Mouse (Mus musculus) forebrain, postnatal 0 days (tissue): Measurements from ENCODE around the gene Dlec1. TPM values are rescaled to one million over a fixed set of nuclear protein-coding genes. Genes with fewer than 3 reads are reported as not detected.

Experiments
- ATAC-seq: fragments of 200-750 bp; cut with Nextera tagmentation; 2 replicates; pipeline ENCODE4 v1.8.0; 2017; ENCODE audit warnings: mild to moderate bottlenecking, moderate library complexity
- DNase-seq: peaks from one replicate; pipeline ENCODE4 v3.0.0-alpha.2; 2015
- H3K27ac ChIP-seq: fragments of 300-500 bp; sonication (generic); 2 replicates; pipeline ENCODE4 v1.5.1; 2014; ENCODE audit warnings: low read depth, mild to moderate bottlenecking, antibody characterized with exemption, low read length, moderate library complexity, mixed read lengths
- H3K27me3 ChIP-seq: fragments of 300-500 bp; sonication (generic); 2 replicates; pipeline ENCODE4 v1.6.1; 2014; ENCODE audit warnings: mild to moderate bottlenecking, low read length, mixed read lengths; ENCODE audit not compliant: insufficient read depth
- H3K36me3 ChIP-seq: fragments of 300-500 bp; sonication (generic); 2 replicates; pipeline ENCODE4 v1.6.1; 2014; ENCODE audit warnings: mild to moderate bottlenecking, moderate library complexity; ENCODE audit not compliant: insufficient read depth
- H3K4me1 ChIP-seq: fragments of 300-500 bp; sonication (generic); 2 replicates; pipeline ENCODE4 v1.6.1; 2014; ENCODE audit warnings: antibody characterized with exemption; ENCODE audit not compliant: insufficient read depth
- H3K4me2 ChIP-seq: fragments of 300-500 bp; sonication (generic); 2 replicates; pipeline ENCODE4 v1.6.1; 2014; ENCODE audit warnings: low read depth, mild to moderate bottlenecking, moderate library complexity
- H3K4me3 ChIP-seq: fragments of 300-500 bp; sonication (generic); 2 replicates; pipeline ENCODE4 v1.5.1; 2014; ENCODE audit warnings: low read depth, low read length, mixed read lengths
- H3K9ac ChIP-seq: fragments of 300-500 bp; sonication (generic); 2 replicates; pipeline ENCODE4 v1.6.1; 2014; ENCODE audit warnings: mild to moderate bottlenecking
- H3K9me3 ChIP-seq: fragments of 300-500 bp; sonication (generic); 2 replicates; pipeline ENCODE4 v1.6.1; 2016; ENCODE audit warnings: low read length
- CTCF ChIP-seq: sonication (generic); IDR thresholded peaks from 2 replicates; pipeline ENCODE4 v1.5.1; 2016; ENCODE audit warnings: antibody characterized with exemption, control low read depth, low read depth
- WGBS: fragments of 180-500 bp; shearing (Covaris S2); extraction: QIAGEN DNeasy Blood & Tissue Kit; methylation state at CpG from one replicate; pipeline ENCODE4 v1.1.7; 2014; 5-methylcytosine and 5-hydroxymethylcytosine counted together
- polyA plus RNA-seq: library from polyadenylated mRNA; unstranded; fragments of >200 nt; fragmentation: Nextera tagmentation; extraction: Ambion mirVana; gene quantifications from 2 replicates; pipeline ENCODE4 v1.2.1, GENCODE M21; 2015
- total RNA-seq: library from RNA; depleted of rRNA; stranded (reverse); fragments of >200 nt; gene quantifications from 2 replicates; pipeline ENCODE4 v1.2.3, GENCODE M21; 2014

The Dlec1 gene
- total and polyA plus RNA-seq, 2 experiments from 2014 or later = 0.40 to 2.0 TPM

- no peaks in the 10 kb centered on the region for H3K27me3 ChIP-seq
- DNase-seq (no peak), ATAC-seq (no peak)
These were observed 17.3 kb downstream of the Dlec1 start for GRCm38 (mm10) chr9:119119409-119120167.

GRCm38 (mm10) chr9:119120168-119120560, 17.9 kb downstream of the Dlec1 start:
- Histone ChIP-seq H3K9me3 (no peaks in the 10 kb centered on the region), H3K36me3 (no peaks in the 10 kb centered on the region), H3K27ac (no peak overlapping the region), H3K27me3 (no peaks in the 10 kb centered on the region), H3K9ac (no peak overlapping the region), H3K4me1 (no peaks in the 10 kb centered on the region), H3K4me2 (no peak overlapping the region), H3K4me3 (no peak overlapping the region)
- TF ChIP-seq CTCF = no peak
- 70% methylated on average over 3 of the region's 3 CpGs for whole genome bisulfite sequencing
- no peak for ATAC-seq
- no peak for DNase-seq

More at GRCm38 (mm10) chr9:119119409-119120167, 17.3 kb downstream of the Dlec1 start:
- Histone ChIP-seq H3K4me2 (no peak overlapping the region), H3K4me1 (no peaks in the 10 kb centered on the region), H3K9me3 (no peaks in the 10 kb centered on the region), H3K27ac (no peak overlapping the region), H3K9ac (no peak overlapping the region), H3K4me3 (no peak overlapping the region), H3K36me3 (no peaks in the 10 kb centered on the region)
- 83% methylated on average over 19 of the region's 19 CpGs for WGBS
- no peak for TF ChIP-seq CTCF

GRCm38 (mm10) chr9:119122596-119123369, 20.5 kb downstream of the Dlec1 start:
- no peaks in the 10 kb centered on the region for H3K4me1 ChIP-seq
- H3K4me3 ChIP-seq = no peak overlapping the region
- no peaks in the 10 kb centered on the region for H3K9me3 ChIP-seq
- ATAC-seq (no peak), DNase-seq (no peak)
- H3K27ac ChIP-seq = no peak overlapping the region
- H3K27me3 ChIP-seq = no peaks in the 10 kb centered on the region
- no peak for TF ChIP-seq CTCF
- no peak overlapping the region for H3K9ac ChIP-seq
- H3K36me3 ChIP-seq = no peaks in the 10 kb centered on the region
- no peak overlapping the region for H3K4me2 ChIP-seq
- 87% methylated on average over 18 of the region's 18 CpGs for whole genome bisulfite sequencing

GRCm38 (mm10) chr9:119128436-119129181, 26.3 kb downstream of the Dlec1 start:
- H3K4me2 ChIP-seq = no peak overlapping the region
- DNase-seq (no peak), ATAC-seq (no peak)
- H3K9ac ChIP-seq = no peak overlapping the region
- H3K9me3 ChIP-seq = no peaks in the 10 kb centered on the region
- H3K27ac ChIP-seq = no peak overlapping the region
- no peak; the same call in 1 of the 2 replicates for TF ChIP-seq CTCF
- no peak overlapping the region for H3K4me3 ChIP-seq
- no peaks in the 10 kb centered on the region for H3K4me1 ChIP-seq
- H3K27me3 ChIP-seq = no peaks in the 10 kb centered on the region
- 84% methylated on average over 12 of the region's 12 CpGs for WGBS
- no peaks in the 10 kb centered on the region for H3K36me3 ChIP-seq

- H3K27ac ChIP-seq = no peak overlapping the region
- 71% methylated on average over 5 of the region's 5 CpGs for WGBS
- H3K36me3 ChIP-seq = no peaks in the 10 kb centered on the region
- DNase-seq (no peak), ATAC-seq (no peak)
- no peak overlapping the region for H3K9ac ChIP-seq
- H3K27me3 ChIP-seq = no peaks in the 10 kb centered on the region
- no peak for TF ChIP-seq CTCF
- H3K9me3 ChIP-seq = no peaks in the 10 kb centered on the region
- H3K4me2 ChIP-seq = no peak overlapping the region
- no peaks in the 10 kb centered on the region for H3K4me1 ChIP-seq
- no peak overlapping the region for H3K4me3 ChIP-seq
These were observed 28.4 kb downstream of the Dlec1 start for GRCm38 (mm10) chr9:119130692-119131091.

- no peaks in the 10 kb centered on the region for H3K36me3 ChIP-seq
- DNase-seq = no peak
- no peak overlapping the region for H3K27ac ChIP-seq
- TF ChIP-seq CTCF = no peak
- no peak overlapping the region for H3K9ac ChIP-seq
- H3K4me3 ChIP-seq = no peak overlapping the region
- H3K4me2 ChIP-seq = no peak overlapping the region
- H3K27me3 ChIP-seq = no peaks in the 10 kb centered on the region
- H3K4me1 ChIP-seq = no peaks in the 10 kb centered on the region
- ATAC-seq = no peak
- no peaks in the 10 kb centered on the region for H3K9me3 ChIP-seq
- WGBS = 90% methylated on average over 2 of the region's 2 CpGs
These were observed 36.6 kb downstream of the Dlec1 start for GRCm38 (mm10) chr9:119138836-119139235.
